Mouse (Mus musculus): ENCODE measurements around the gene Gm21874.
"Not testable (repeated sequence)": the region's sequence is repeated elsewhere in the genome, so short reads cannot be mapped to it uniquely, and the experiment has no call there.

Gene Gm21874

GRCm38 (mm10) chrY:9416048-9416447, at the start of gene Gm21874:
Gm21874 (minus strand) TSS chrY:9416148.
- DNase-seq: not testable (repeated sequence)
